In the genomic region with DNA sequence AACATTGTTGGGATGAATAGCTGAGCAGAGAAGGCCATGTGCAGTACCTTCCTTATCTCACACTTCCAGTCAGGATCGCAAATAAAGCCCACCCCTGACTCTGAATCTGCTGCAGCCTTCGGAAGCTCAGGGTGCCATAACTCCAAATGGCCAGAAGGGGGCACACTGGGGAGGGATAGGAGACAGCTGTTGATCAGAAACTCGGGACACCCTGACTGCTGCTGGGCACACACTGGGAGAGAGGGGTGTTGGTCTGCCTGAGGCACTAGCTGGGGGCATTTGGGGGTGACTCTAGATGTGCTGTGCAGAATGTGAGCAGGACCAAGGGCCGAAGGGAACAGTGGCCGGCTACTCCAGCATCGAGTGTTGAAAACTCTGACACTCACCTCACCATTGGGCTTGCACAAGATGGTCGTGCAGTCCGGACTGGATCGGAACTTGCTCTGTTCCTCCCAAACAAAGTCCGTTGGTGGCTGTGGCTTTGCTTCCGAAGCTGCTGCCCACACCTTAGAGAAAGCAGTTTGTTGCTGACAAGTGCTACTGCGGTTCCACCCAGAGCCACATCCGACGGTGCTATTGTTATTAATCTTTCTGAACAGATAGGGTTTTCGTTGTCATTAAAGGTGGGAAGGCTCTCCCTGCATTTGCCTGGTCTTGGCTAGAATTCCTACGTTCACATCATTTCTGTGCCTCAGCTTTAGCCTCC, we compare ENCODE assay signal across 8 mouse cellular contexts.
DNase-seq lines count a peak whose midpoint lies in the region; ATAC-seq and TF ChIP-seq lines count a peak whose summit lies in the region.

No protein-coding gene starts in this region.

- no peaks in the 10 kb centered on the region for H3K4me1 ChIP-seq in hindbrain, embryonic 11.5 days (replicated peaks; ENCODE audit: control insufficient read depth, insufficient read depth, low read length)
- no peaks in the 10 kb centered on the region for H3K4me1 ChIP-seq in hindbrain, embryonic 16.5 days (ENCODE audit: control insufficient read depth, insufficient read depth, low read depth, low read length)
- H3K4me1 ChIP-seq in thymus, adult 2 months (replicated peaks; ENCODE audit: control insufficient read depth, insufficient read depth, low read length): peaks cover 5% of the 10 kb centered on the region

- H3K9me3 ChIP-seq in hindbrain, embryonic 11.5 days (ENCODE audit: control insufficient read depth, low read length): no peaks in the 10 kb centered on the region
- H3K9me3 ChIP-seq in hindbrain, embryonic 16.5 days (ENCODE audit: control insufficient read depth, low read length): no peaks in the 10 kb centered on the region

- no peak overlapping the region for H3K9ac ChIP-seq in hindbrain, embryonic 11.5 days (ENCODE audit: low read depth, low read length)
- H3K9ac ChIP-seq in hindbrain, embryonic 16.5 days (ENCODE audit: low read depth, low read length): no peak overlapping the region

- no peak overlapping the region for H3K27ac ChIP-seq in hindbrain, embryonic 11.5 days (ENCODE audit: low read depth, low read length)
- no peak overlapping the region for H3K27ac ChIP-seq in hindbrain, embryonic 16.5 days (ENCODE audit: low read depth, low read length)
- no peak overlapping the region for H3K27ac ChIP-seq in thymus, adult 2 months (ENCODE audit: control insufficient read depth, insufficient read depth, low read length)

- no peak overlapping the region for H3K4me3 ChIP-seq in hindbrain, embryonic 11.5 days (ENCODE audit: low read depth, low read length)
- no peak overlapping the region for H3K4me3 ChIP-seq in hindbrain, embryonic 16.5 days (ENCODE audit: low read length)
- H3K4me3 ChIP-seq in thymus, adult 2 months (ENCODE audit: control insufficient read depth, insufficient read depth, low read length): no peak overlapping the region

- DNase-seq in hindbrain, embryonic 11.5 days (ENCODE audit: low spot score): peak; percentile 69
- peak; percentile 65 for DNase-seq in A20 (ENCODE audit: low read depth, low spot score)
- peak; percentile 70 for DNase-seq in adipocyte (ENCODE audit: low spot score)
- peak; percentile 78 for DNase-seq in embryo, embryonic 10.5 days (ENCODE audit: low spot score)
- peak; percentile 77 for DNase-seq in mesoderm, embryonic 11.5 days (ENCODE audit: low read depth, low spot score)
- peak; percentile 56 for DNase-seq in thymus, adult 2 months

- H3K27me3 ChIP-seq in hindbrain, embryonic 11.5 days (ENCODE audit: control insufficient read depth, insufficient read depth, low read length): no peaks in the 10 kb centered on the region
- H3K27me3 ChIP-seq in hindbrain, embryonic 16.5 days (replicated peaks; ENCODE audit: control insufficient read depth, insufficient read depth, low read length): no peaks in the 10 kb centered on the region
- H3K27me3 ChIP-seq in thymus, adult 2 months (ENCODE audit: control insufficient read depth, insufficient read depth, low read length): no peaks in the 10 kb centered on the region

- peak; percentile 75; the same call in 1 of the 2 replicates for TF ChIP-seq CTCF in thymus, adult 2 months (IDR thresholded peaks at IDR 0.05; ENCODE audit: borderline replicate concordance, control insufficient read depth, extremely low read depth, insufficient read depth, low read length, poor library complexity)

- H3K4me2 ChIP-seq in hindbrain, embryonic 11.5 days (replicated peaks; ENCODE audit: low read depth, low read length): no peak overlapping the region
- no peak overlapping the region for H3K4me2 ChIP-seq in hindbrain, embryonic 16.5 days (ENCODE audit: low read length)

- no peaks in the 10 kb centered on the region for H3K36me3 ChIP-seq in hindbrain, embryonic 11.5 days (ENCODE audit: control insufficient read depth, insufficient read depth, low read length)
- H3K36me3 ChIP-seq in hindbrain, embryonic 16.5 days (ENCODE audit: control insufficient read depth, insufficient read depth, low read length): no peaks in the 10 kb centered on the region
- H3K36me3 ChIP-seq in thymus, adult 2 months (ENCODE audit: control insufficient read depth, insufficient read depth, low read length): no peaks in the 10 kb centered on the region

- ATAC-seq in hindbrain, embryonic 11.5 days (ENCODE audit: low FRiP score): no peak
- no peak; the same call in 1 of the 2 replicates for ATAC-seq in hindbrain, embryonic 16.5 days
- ATAC-seq in inflammation-experienced regulatory T-cells, adult 6 months: peak; percentile 21

- 75% methylated on average over 16 of the region's 16 CpGs for WGBS in hindbrain, embryonic 11.5 days
- 72% methylated on average over 16 of the region's 16 CpGs for WGBS in hindbrain, embryonic 16.5 days
- WGBS in thymus, adult 2 months: 66% methylated on average over 16 of the region's 16 CpGs

- no peak for TF ChIP-seq POLR2A in thymus, adult 2 months (IDR thresholded peaks at IDR 0.05; ENCODE audit: control insufficient read depth, extremely low read depth, insufficient read depth, low read length, poor library complexity)
